Mouse (Mus musculus): Measurements from ENCODE around the gene Lrrc4.

Gene Lrrc4

GRCm38 (mm10) chr6:28681521-28682457 lies 149.8 kb downstream of the Lrrc4 start:
- intact Hi-C loops (cut with DNase I), result loop anchor here (1.0 kb wide), 1 partner anchor 16 kb away; no protein-coding TSS in a partner anchor

GRCm38 (mm10) chr6:28680537-28680936 lies 151.0 kb downstream of the Lrrc4 start:
- intact Hi-C loops (cut with DNase I), result no loop called here

DNA sequence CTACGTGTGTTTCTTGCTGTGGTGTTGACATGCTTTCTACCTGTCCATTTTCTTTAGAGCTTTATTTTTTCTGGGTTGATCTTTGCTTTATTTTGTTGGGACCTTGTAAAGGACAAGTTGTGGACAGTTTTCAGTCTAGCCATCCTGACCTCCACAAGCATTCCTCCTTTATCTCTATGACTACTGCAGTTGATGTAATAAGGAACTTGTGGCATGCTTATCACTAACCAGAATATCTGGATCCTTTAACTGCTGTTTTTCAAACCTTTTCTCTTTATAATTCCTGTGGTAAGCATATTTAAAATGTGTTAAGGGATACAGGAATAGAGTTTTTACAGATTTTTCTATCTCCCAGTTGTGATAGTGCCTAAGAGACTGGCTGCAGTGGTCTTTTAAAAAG lies 152.7 kb downstream of the Lrrc4 start:
- intact Hi-C loops (cut with DNase I), result no loop called here

GRCm38 (mm10) chr6:28674686-28675085 lies 156.9 kb downstream of the Lrrc4 start:
- intact Hi-C loops (cut with DNase I), result no loop called here

- intact Hi-C loops (cut with DNase I), result no loop called here
Observed at GRCm38 (mm10) chr6:28672388-28672787, 159.2 kb downstream of the Lrrc4 start.

- intact Hi-C loops (cut with DNase I), result no loop called here
Observed at GRCm38 (mm10) chr6:28669251-28669650, 162.3 kb downstream of the Lrrc4 start.

- intact Hi-C loops (cut with DNase I), result no loop called here
Observed at GRCm38 (mm10) chr6:28667586-28667985, 164.0 kb downstream of the Lrrc4 start.

DNA sequence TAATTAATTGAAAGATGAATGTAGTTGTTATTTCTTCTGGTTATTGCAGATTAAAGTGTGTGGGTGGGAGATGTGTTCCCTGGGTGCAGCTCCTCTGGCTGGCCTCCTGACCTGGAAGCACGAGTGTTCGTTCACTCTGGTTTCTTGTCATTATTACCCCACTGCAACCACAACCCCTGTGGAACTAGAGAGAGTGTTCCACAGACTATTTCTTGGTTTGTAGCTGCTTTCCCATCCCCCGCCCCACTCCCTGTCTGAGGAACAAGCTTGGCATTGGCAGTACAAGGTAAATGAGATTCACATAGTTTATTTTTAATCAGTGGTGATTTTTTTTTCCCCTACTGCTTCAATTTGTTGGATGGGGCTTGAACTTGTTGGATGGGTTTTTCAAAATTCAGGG lies 166.8 kb downstream of the Lrrc4 start:
- intact Hi-C loops (cut with DNase I), result no loop called here

DNA sequence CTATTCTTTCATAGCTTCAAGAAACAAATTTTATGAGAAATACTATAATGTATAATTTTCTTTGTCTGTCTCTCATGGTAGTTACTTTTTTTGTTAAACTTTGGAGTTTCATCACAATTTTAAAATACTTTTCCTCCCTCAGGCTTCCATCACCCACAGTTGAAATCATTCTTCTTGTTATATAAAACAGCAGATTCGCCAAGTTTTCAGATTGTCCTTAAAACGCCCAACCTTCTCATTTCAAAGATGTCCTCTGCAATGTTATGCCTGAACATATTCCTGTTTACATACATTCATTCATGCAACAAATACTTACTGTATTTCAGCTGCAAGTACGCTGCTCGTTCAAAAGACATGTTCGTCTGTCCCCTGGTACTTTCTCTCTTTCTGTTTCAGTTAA lies 167.9 kb downstream of the Lrrc4 start:
- intact Hi-C loops (cut with DNase I), result no loop called here

GRCm38 (mm10) chr6:28663004-28663403 lies 168.5 kb downstream of the Lrrc4 start:
- intact Hi-C loops (cut with DNase I), result no loop called here

DNA sequence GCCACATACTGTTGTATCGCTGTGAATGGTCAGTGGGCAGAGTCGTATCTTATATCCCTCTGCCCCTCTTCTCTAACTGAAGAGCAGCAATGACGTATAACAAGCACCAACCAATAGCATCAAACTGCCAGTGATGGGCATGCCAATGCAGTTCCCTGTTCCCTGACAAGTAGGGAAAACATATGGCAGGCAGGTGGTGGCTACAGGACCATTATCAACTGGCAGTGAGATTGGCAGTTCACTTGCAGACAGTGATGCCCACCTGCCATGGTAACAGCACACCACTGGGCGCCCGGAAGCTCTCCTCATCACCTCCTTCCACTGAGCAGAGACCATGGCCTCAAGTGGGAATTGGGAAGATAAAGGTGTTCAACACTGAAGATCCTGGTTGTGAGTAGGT lies 175.0 kb downstream of the Lrrc4 start:
- intact Hi-C loops (cut with DNase I), result no loop called here

DNA sequence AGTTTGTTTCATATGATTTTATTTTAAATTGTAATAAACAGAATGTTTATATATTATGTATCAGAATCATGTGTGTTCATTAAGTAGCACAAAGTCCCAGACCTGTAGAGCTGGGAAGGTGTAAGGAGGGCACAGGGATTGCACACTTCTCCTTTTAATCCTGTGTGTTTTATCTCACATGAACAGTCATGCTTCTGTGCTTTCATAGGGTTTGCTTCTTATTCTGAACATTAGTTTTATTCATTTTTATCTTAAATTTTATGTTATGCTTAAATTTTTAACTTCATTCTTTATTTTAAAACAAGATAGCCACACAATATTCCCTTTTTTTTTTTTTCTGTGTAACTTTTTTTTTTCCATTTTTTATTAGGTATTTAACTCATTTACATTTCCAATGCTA lies 186.3 kb downstream of the Lrrc4 start:
- intact Hi-C loops (cut with DNase I), result no loop called here

GRCm38 (mm10) chr6:28642909-28643308 lies 188.6 kb downstream of the Lrrc4 start:
- intact Hi-C loops (cut with DNase I), result no loop called here

- intact Hi-C loops (cut with DNase I), result no loop called here
Observed at GRCm38 (mm10) chr6:28640088-28640487, 191.5 kb downstream of the Lrrc4 start.

DNA sequence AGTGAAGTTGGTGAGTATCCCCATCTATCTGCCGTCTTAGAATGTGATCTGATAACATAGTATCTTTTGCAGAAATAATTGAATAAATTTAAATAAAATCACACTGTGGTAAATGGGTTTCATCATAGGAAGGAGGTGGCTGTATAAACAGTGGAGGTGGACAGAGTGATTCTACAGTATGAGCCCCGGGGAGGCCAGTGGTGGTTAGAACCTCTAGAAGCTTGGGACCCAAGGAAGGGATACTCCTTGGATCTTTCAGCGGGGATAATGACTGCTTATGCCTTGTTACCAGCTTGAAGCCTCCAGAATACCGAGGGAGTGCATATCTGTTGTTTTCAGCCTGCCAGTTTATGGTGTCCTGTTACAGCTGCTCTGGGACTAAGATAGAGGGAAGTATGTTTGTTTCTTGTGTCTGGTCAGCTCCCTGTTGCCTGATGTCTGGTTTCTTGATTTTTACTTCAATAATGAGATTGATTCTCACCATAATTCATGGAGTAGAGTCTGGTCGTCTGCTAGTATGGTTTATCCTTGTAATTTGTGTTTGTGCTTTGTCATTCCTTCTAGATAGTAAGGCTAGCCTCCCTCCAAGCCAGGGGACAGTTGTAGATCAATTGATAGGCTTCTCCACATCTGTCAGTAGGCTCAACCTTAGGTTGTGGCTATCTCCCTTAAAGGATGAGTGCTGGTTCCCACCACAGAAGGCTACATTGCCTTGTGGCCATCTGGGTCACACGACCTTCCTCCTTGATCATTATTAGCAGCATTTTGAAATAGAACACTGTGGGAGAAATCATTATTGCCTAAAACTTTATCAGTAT lies 195.8 kb downstream of the Lrrc4 start:
- intact Hi-C loops (cut with DNase I), result no loop called here

DNA sequence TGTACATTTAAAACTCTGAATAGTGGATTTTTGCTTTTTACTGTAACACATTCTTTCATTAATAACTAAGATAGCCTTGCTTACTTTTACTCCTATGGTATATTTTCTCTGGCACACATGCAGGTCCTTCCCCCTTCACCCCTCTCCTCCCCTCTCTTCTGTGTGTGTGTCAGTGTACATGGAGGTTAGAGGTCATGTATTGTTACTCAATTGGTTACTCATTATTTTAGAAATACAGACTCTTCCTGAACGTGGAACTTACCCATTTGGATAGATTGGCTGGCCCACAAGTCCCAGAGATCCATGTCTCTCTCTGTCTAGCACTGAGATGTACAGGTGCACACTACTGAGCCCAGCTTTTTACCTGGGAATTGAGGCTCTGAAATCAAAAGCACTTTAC lies 196.5 kb downstream of the Lrrc4 start:
- intact Hi-C loops (cut with DNase I), result no loop called here

GRCm38 (mm10) chr6:28633656-28634055 lies 197.9 kb downstream of the Lrrc4 start:
- intact Hi-C loops (cut with DNase I), result no loop called here

- intact Hi-C loops (cut with DNase I), result no loop called here
Observed at GRCm38 (mm10) chr6:28633120-28633519, 198.4 kb downstream of the Lrrc4 start.

- intact Hi-C loops (cut with DNase I), result no loop called here
Observed at GRCm38 (mm10) chr6:28630926-28631325, 200.6 kb downstream of the Lrrc4 start.

GRCm38 (mm10) chr6:28629866-28630265 lies 201.7 kb downstream of the Lrrc4 start:
- intact Hi-C loops (cut with DNase I), result no loop called here

DNA sequence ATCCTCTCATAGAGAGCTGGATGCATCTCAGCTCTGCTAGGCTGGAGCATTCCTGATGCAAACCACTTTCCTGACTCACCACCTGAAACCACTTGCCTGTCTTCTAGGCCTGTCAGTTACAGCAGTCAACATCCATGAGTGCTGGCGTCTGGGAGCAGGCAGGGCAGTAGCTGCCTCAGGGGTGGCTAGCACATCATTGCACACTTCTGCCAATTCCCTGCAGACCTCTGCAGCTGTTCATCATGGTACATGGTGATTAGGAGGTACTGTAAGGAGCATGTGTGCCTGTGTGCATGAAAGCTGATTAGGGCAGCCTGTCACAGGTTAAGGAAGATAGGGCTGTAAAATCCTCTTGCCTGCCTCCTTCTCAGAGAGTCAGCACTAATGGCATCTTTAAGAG lies 203.1 kb downstream of the Lrrc4 start:
- intact Hi-C loops (cut with DNase I), result no loop called here

GRCm38 (mm10) chr6:28622963-28623362 lies 208.6 kb downstream of the Lrrc4 start:
- intact Hi-C loops (cut with DNase I), result no loop called here

All from adrenal gland (tissue).